Mouse (Mus musculus): ENCODE measurements around the gene Csmd2.
"Not testable (repeated sequence)": the region's sequence is repeated elsewhere in the genome, so short reads cannot be mapped to it uniquely, and the experiment has no call there.

Gene Csmd2

GRCm38 (mm10) chr4:128048716-128049115 is 61.1 kb downstream of the Csmd2 start:
- no peak for DNase-seq

- DNase-seq: no peak
Observed at GRCm38 (mm10) chr4:128052701-128053100, 65.0 kb downstream of the Csmd2 start.

- DNase-seq: not testable (repeated sequence)
Observed at GRCm38 (mm10) chr4:128061274-128061673, 73.6 kb downstream of the Csmd2 start.

GRCm38 (mm10) chr4:128067189-128067588 is 79.5 kb downstream of the Csmd2 start:
- no peak for DNase-seq

- DNase-seq: no peak
Observed at GRCm38 (mm10) chr4:128084466-128084865, 96.8 kb downstream of the Csmd2 start.

- DNase-seq: no peak
Observed at GRCm38 (mm10) chr4:128085096-128085495, 97.4 kb downstream of the Csmd2 start.

GRCm38 (mm10) chr4:128087147-128087606 is 99.5 kb downstream of the Csmd2 start:
- no peak for DNase-seq

- no peak for DNase-seq
Observed at GRCm38 (mm10) chr4:128087704-128088103, 100.0 kb downstream of the Csmd2 start.

GRCm38 (mm10) chr4:128088264-128088663 is 100.6 kb downstream of the Csmd2 start:
- no peak for DNase-seq

- no peak for DNase-seq
Observed at GRCm38 (mm10) chr4:128091938-128092337, 104.3 kb downstream of the Csmd2 start.

- no peak for DNase-seq
Observed at GRCm38 (mm10) chr4:128099515-128099914, 111.9 kb downstream of the Csmd2 start.

GRCm38 (mm10) chr4:128100541-128100940 is 112.9 kb downstream of the Csmd2 start:
- DNase-seq: no peak

GRCm38 (mm10) chr4:128116331-128116730 is 128.7 kb downstream of the Csmd2 start:
- no peak for DNase-seq

- no peak for DNase-seq
Observed at GRCm38 (mm10) chr4:128123281-128123680, 135.6 kb downstream of the Csmd2 start.

- no peak for DNase-seq
Observed at GRCm38 (mm10) chr4:128124738-128125137, 137.1 kb downstream of the Csmd2 start.

- DNase-seq: no peak
Observed at GRCm38 (mm10) chr4:128128546-128128945, 140.9 kb downstream of the Csmd2 start.

GRCm38 (mm10) chr4:128130611-128131142 is 143.0 kb downstream of the Csmd2 start:
- no peak for DNase-seq

GRCm38 (mm10) chr4:128131666-128132065 is 144.0 kb downstream of the Csmd2 start:
- DNase-seq: no peak

- DNase-seq: no peak
Observed at GRCm38 (mm10) chr4:128132876-128133646, 145.4 kb downstream of the Csmd2 start.

- no peak for DNase-seq
Observed at GRCm38 (mm10) chr4:128134348-128134994, 146.8 kb downstream of the Csmd2 start.

GRCm38 (mm10) chr4:128135014-128135622 is 147.5 kb downstream of the Csmd2 start:
- no peak for DNase-seq

GRCm38 (mm10) chr4:128139991-128140390 is 152.3 kb downstream of the Csmd2 start:
- DNase-seq: no peak

Measured in cerebellum, adult 9-11 months (tissue).